Mouse (Mus musculus) gastrocnemius, postnatal 10 days (tissue): ENCODE measurements around the gene Rsrp1. TPM values are rescaled to one million over a fixed set of nuclear protein-coding genes. Genes with fewer than 3 reads are reported as not detected.

Experiments
- DNase-seq: peaks from one replicate; pipeline ENCODE4 v3.0.0; 2021; ENCODE audit warnings: mixed read lengths
- total RNA-seq, 2 experiments: library from RNA; stranded (reverse); gene quantifications; 2 replicates each; pipeline ENCODE4 v1.2.3; 2021

The Rsrp1 gene
- total RNA-seq, 2 experiments from 2014 or later = 91.9 to 142 TPM

GRCm38 (mm10) chr4:134921703-134922102, 1.7 kb upstream of the Rsrp1 start:
- no peak for DNase-seq

- no peak for DNase-seq
Measured at GRCm38 (mm10) chr4:134922111-134922924, 1.1 kb upstream of the Rsrp1 start.

- DNase-seq = peak; percentile 69
Measured at GRCm38 (mm10) chr4:134922925-134923244, 507 bp upstream of the Rsrp1 start.

GRCm38 (mm10) chr4:134924019-134924741, 788 bp downstream of the Rsrp1 start:
- peak; percentile 52 for DNase-seq

GRCm38 (mm10) chr4:134925206-134925605, 1.8 kb downstream of the Rsrp1 start:
- peak; percentile 54 for DNase-seq

GRCm38 (mm10) chr4:134927815-134928463, 4.5 kb downstream of the Rsrp1 start:
- no peak for DNase-seq

GRCm38 (mm10) chr4:134928464-134928836, 5.1 kb downstream of the Rsrp1 start:
- DNase-seq = no peak

GRCm38 (mm10) chr4:134929536-134929935, 6.1 kb downstream of the Rsrp1 start:
- no peak for DNase-seq

- no peak for DNase-seq
Measured at GRCm38 (mm10) chr4:134930190-134930589, 6.8 kb downstream of the Rsrp1 start.

GRCm38 (mm10) chr4:134930684-134931481, 7.5 kb downstream of the Rsrp1 start, which contains the start of gene Syf2:
Gene Syf2, plus strand, starts transcription at chr4:134930898.
- peak; percentile 96 for DNase-seq

- DNase-seq = peak; percentile 41
Measured at GRCm38 (mm10) chr4:134937240-134938176, 14.1 kb downstream of the Rsrp1 start.

- DNase-seq = no peak
Measured at GRCm38 (mm10) chr4:134939900-134940299, 16.5 kb downstream of the Rsrp1 start.

- no peak for DNase-seq
Measured at GRCm38 (mm10) chr4:134943758-134944538, 20.6 kb downstream of the Rsrp1 start.

GRCm38 (mm10) chr4:134946024-134946744, 22.8 kb downstream of the Rsrp1 start:
- DNase-seq = peak; percentile 69

- peak; percentile 46 for DNase-seq
Measured at GRCm38 (mm10) chr4:134950518-134951091, 27.2 kb downstream of the Rsrp1 start.

GRCm38 (mm10) chr4:134954461-134954860, 31.1 kb downstream of the Rsrp1 start:
- DNase-seq = peak; percentile 35

GRCm38 (mm10) chr4:134955196-134955595, 31.8 kb downstream of the Rsrp1 start:
- DNase-seq = no peak

- DNase-seq = no peak
Measured at GRCm38 (mm10) chr4:134955845-134956244, 32.5 kb downstream of the Rsrp1 start.

GRCm38 (mm10) chr4:134956328-134956727, 32.9 kb downstream of the Rsrp1 start:
- DNase-seq = peak; percentile 76
